Mouse (Mus musculus): ENCODE measurements at regions not wholly inside any gene's neighbourhood (a gene's known extent, or its start where the extent isn't known, plus 50 kb on each side); places are given as distances from the start of the nearest gene placed in this dataset.
A peak's percentile ranks its signal among the peaks of the same experiment; 100 is the strongest.
"Not testable (repeated sequence)": the region's sequence is repeated elsewhere in the genome, so short reads cannot be mapped to it uniquely, and the experiment has no call there.

DNA sequence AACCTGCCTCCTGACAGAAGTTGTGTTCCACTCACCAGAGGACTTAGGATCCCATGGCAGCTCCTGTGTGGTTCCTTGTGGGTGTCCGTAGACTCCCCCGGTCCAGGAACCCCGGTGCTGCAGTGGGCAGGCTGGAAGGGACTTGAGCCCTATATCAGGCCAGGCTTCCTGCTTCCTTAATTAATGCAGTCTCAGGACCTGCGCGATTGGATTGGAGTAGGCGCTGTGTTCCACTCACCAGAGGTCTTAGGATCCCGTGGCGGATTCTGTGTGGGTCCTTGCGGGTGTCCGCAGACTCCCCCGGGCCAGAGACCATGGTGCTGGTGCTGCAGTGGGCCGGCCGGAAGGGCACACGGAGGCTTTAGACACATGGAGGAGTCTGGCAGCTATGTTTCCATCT is 288.7 kb downstream of the Fut8 start:
- not testable (repeated sequence) for H3K9me3 ChIP-seq (ENCODE audit: low read length); ATAC-seq (ENCODE audit: low FRiP score); H3K36me3 ChIP-seq (ENCODE audit: insufficient read depth, low read length); H3K27me3 ChIP-seq (ENCODE audit: insufficient read depth, low read length); H3K4me1 ChIP-seq (ENCODE audit: insufficient read depth, low read length); H3K4me2 ChIP-seq (ENCODE audit: low read depth, low read length, poor library complexity, severe bottlenecking); H3K9ac ChIP-seq (replicated peaks; ENCODE audit: low read length, poor library complexity, severe bottlenecking); H3K27ac ChIP-seq (ENCODE audit: low read depth, low read length); H3K4me3 ChIP-seq (ENCODE audit: low read depth, low read length); DNase-seq (ENCODE audit: low spot score)
- WGBS: 94% methylated on average over 14 of the region's 14 CpGs

DNA sequence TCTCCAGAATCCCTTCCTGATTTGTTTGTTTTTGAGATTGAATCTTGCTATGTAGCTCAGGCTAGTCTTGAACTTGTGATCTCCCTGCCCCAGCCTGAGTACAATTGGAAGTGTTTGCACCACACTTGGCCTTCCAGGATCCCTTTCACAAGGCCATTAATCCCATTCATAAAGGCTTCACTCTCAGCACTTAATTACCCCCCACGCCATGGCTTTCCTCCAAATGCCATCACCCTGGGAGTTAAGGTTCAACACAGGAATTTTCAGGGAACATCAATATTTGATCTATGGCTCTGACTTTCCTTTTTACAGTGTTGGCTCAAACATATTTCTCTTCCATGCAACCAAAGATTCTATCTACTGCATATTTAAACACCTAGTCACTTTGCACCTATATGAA is 289.6 kb downstream of the Fut8 start:
- peak; percentile 29 for DNase-seq (ENCODE audit: low spot score)
- H3K9me3 ChIP-seq (ENCODE audit: low read length): no peaks in the 10 kb centered on the region
- no peak for TF ChIP-seq CTCF (IDR thresholded peaks at IDR 0.05)
- H3K4me2 ChIP-seq (ENCODE audit: low read depth, low read length, poor library complexity, severe bottlenecking): no peak overlapping the region
- ATAC-seq (ENCODE audit: low FRiP score): no peak
- H3K4me3 ChIP-seq (ENCODE audit: low read depth, low read length): no peak overlapping the region
- no peak overlapping the region for H3K27ac ChIP-seq (ENCODE audit: low read depth, low read length)
- H3K27me3 ChIP-seq (ENCODE audit: insufficient read depth, low read length): no peaks in the 10 kb centered on the region
- no peaks in the 10 kb centered on the region for H3K36me3 ChIP-seq (ENCODE audit: insufficient read depth, low read length)
- no peaks in the 10 kb centered on the region for H3K4me1 ChIP-seq (ENCODE audit: insufficient read depth, low read length)
- no peak overlapping the region for H3K9ac ChIP-seq (replicated peaks; ENCODE audit: low read length, poor library complexity, severe bottlenecking)
- WGBS: 56% methylated on average over 1 of the region's 1 CpGs

DNA sequence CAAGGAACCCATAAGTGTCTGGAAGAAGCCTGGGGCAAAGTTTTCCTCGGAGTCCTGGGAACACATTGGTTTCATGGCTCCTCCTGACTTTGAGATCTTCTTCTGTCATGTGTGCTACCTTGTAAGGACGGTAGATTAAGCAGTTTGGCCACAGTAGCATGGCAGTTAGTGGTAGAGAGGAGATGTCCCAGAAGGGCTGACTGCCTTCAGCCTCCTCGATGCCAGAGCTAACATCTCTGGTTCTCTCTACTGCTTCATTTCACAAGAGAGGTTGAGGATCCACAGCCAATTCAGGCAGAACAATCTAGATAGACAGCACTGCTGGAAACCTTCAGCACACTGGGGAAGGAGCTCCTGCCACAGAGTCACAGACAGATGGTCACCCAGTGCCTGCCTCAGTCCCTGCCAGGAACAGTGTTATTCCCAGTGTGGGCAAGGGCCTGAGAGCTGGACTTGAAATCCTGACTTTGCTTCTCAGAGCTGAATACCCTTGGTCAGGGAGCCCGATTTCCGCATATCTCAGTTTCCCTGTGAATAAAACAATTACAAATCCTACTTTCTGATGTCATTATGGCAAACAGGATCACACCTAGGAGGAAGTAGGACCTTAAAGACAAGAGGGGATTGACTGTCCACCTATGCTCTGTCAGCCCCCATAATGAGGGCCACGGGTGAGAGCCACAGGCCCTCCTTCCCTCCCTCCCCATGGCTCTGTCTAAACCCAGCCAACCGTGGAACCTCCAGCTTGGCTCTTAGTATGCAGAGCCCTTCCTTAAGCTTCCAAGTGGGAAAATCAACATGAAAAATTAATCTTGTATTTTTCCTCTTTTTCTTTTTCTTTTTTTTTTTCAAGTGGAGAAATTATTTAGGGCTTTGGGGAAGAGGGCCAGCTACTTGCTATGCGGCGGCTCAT is 290.3 kb downstream of the Fut8 start:
- Histone ChIP-seq H3K4me3 (ENCODE audit: low read depth, low read length) (no peak overlapping the region), H3K4me1 (ENCODE audit: insufficient read depth, low read length) (no peaks in the 10 kb centered on the region), H3K27ac (ENCODE audit: low read depth, low read length) (no peak overlapping the region), H3K36me3 (ENCODE audit: insufficient read depth, low read length) (no peaks in the 10 kb centered on the region), H3K9ac (replicated peaks; ENCODE audit: low read length, poor library complexity, severe bottlenecking) (no peak overlapping the region), H3K9me3 (ENCODE audit: low read length) (no peaks in the 10 kb centered on the region), H3K4me2 (ENCODE audit: low read depth, low read length, poor library complexity, severe bottlenecking) (no peak overlapping the region), H3K27me3 (ENCODE audit: insufficient read depth, low read length) (no peaks in the 10 kb centered on the region)
- no peak for TF ChIP-seq CTCF (IDR thresholded peaks at IDR 0.05)
- WGBS: 59% methylated on average over 9 of the region's 9 CpGs
- ATAC-seq (ENCODE audit: low FRiP score) (no peak), DNase-seq (ENCODE audit: low spot score) (peak; percentile 82)

DNA sequence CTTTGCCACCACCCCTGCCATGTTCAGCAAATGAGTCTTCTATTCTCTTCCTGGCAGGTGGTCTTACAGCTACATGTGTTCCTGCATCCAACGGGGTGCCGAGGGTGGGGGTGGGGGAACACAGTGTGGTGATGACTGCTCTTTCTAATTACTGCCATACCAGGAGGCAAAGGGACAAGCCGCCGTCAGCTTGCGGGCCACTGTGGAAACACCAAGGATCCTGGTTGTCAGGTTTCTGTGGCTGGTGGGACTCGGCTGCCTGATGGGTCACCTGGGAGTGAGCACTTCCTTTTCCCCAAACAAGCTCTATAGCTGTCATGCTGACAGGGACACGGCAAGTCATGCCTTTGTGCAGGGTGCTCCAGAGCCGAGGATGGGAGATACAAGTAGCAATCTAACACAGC is 290.9 kb downstream of the Fut8 start:
- ATAC-seq (ENCODE audit: low FRiP score) (no peak), DNase-seq (ENCODE audit: low spot score) (no peak)
- H3K36me3 ChIP-seq (ENCODE audit: insufficient read depth, low read length): no peaks in the 10 kb centered on the region
- WGBS: 41% methylated on average over 8 of the region's 8 CpGs
- TF ChIP-seq CTCF (IDR thresholded peaks at IDR 0.05): no peak
- no peaks in the 10 kb centered on the region for H3K27me3 ChIP-seq (ENCODE audit: insufficient read depth, low read length)
- no peaks in the 10 kb centered on the region for H3K9me3 ChIP-seq (ENCODE audit: low read length)
- no peak overlapping the region for H3K9ac ChIP-seq (replicated peaks; ENCODE audit: low read length, poor library complexity, severe bottlenecking)
- H3K4me1 ChIP-seq (ENCODE audit: insufficient read depth, low read length): no peaks in the 10 kb centered on the region
- H3K27ac ChIP-seq (ENCODE audit: low read depth, low read length): no peak overlapping the region
- H3K4me3 ChIP-seq (ENCODE audit: low read depth, low read length): no peak overlapping the region
- no peak overlapping the region for H3K4me2 ChIP-seq (ENCODE audit: low read depth, low read length, poor library complexity, severe bottlenecking)

DNA sequence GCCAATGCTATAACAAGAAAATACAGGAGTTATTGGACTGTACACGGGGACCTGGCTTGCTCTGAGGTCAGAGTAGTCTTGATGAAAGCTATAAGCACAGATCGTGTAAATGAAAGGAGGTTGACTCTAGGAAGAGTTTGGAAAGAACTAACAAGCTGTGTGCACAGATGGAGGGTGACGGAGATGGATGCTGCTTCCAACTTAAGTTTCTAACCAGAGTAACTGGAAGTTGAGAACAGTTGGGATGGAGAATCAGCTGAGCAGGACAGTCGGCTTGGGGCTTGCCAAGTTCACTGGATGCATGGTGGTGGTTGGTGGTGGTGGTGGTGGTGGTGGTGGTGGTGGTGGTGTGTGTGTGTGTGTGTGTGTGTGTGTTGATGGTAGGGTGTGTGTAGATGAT is 291.5 kb downstream of the Fut8 start:
- TF ChIP-seq CTCF (IDR thresholded peaks at IDR 0.05): no peak
- no peak overlapping the region for H3K27ac ChIP-seq (ENCODE audit: low read depth, low read length)
- DNase-seq (ENCODE audit: low spot score) (no peak), ATAC-seq (ENCODE audit: low FRiP score) (no peak)
- no peak overlapping the region for H3K4me2 ChIP-seq (ENCODE audit: low read depth, low read length, poor library complexity, severe bottlenecking)
- no peaks in the 10 kb centered on the region for H3K36me3 ChIP-seq (ENCODE audit: insufficient read depth, low read length)
- H3K9me3 ChIP-seq (ENCODE audit: low read length): no peaks in the 10 kb centered on the region
- 95% methylated on average over 4 of the region's 4 CpGs for WGBS
- H3K27me3 ChIP-seq (ENCODE audit: insufficient read depth, low read length): no peaks in the 10 kb centered on the region
- H3K9ac ChIP-seq (replicated peaks; ENCODE audit: low read length, poor library complexity, severe bottlenecking): no peak overlapping the region
- H3K4me3 ChIP-seq (ENCODE audit: low read depth, low read length): no peak overlapping the region
- no peaks in the 10 kb centered on the region for H3K4me1 ChIP-seq (ENCODE audit: insufficient read depth, low read length)

DNA sequence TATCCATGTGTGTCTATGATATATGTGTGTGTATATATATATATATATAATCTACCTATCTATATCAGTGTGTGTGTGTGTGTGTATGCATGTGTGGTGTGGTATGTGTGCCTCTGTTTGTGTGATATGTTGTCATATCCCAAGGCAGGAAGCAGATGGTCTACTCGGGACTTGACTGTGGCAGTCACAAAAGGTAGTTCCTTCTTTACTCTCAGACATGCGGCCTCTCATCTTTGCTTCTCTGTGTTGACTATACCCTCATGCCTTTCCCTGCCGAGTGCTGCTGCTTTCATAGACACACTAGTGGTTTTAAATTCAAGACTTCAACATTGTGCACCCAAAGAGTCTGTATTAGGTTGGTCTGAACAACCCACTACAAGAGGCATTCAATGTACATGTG is 292.0 kb downstream of the Fut8 start:
- 85% methylated on average over 3 of the region's 3 CpGs for WGBS
- no peak overlapping the region for H3K27ac ChIP-seq (ENCODE audit: low read depth, low read length)
- no peak overlapping the region for H3K9ac ChIP-seq (replicated peaks; ENCODE audit: low read length, poor library complexity, severe bottlenecking)
- H3K36me3 ChIP-seq (ENCODE audit: insufficient read depth, low read length): no peaks in the 10 kb centered on the region
- H3K4me2 ChIP-seq (ENCODE audit: low read depth, low read length, poor library complexity, severe bottlenecking): no peak overlapping the region
- no peak for TF ChIP-seq CTCF (IDR thresholded peaks at IDR 0.05)
- H3K9me3 ChIP-seq (ENCODE audit: low read length): no peaks in the 10 kb centered on the region
- no peaks in the 10 kb centered on the region for H3K27me3 ChIP-seq (ENCODE audit: insufficient read depth, low read length)
- no peak overlapping the region for H3K4me3 ChIP-seq (ENCODE audit: low read depth, low read length)
- ATAC-seq (ENCODE audit: low FRiP score) (no peak), DNase-seq (ENCODE audit: low spot score) (no peak)
- no peaks in the 10 kb centered on the region for H3K4me1 ChIP-seq (ENCODE audit: insufficient read depth, low read length)
